Mouse (Mus musculus) neural tube, embryonic 10.5 days (tissue): Measurements from ENCODE around the gene Fth1.
A peak's percentile ranks its signal among the peaks of the same experiment; 100 is the strongest.

Experiments
- DNase-seq: peaks from one replicate; pipeline ENCODE4 v3.0.0-alpha.2; 2017; ENCODE audit warnings: low spot score; ENCODE audit errors: extremely low spot score

Gene Fth1

GRCm38 (mm10) chr19:9991304-9991703, 10.9 kb downstream of the Fth1 start:
- peak; percentile 81 for DNase-seq

GRCm38 (mm10) chr19:9992011-9992958, 11.9 kb downstream of the Fth1 start:
- no peak for DNase-seq

GRCm38 (mm10) chr19:9993036-9993656, 12.7 kb downstream of the Fth1 start:
- DNase-seq: peak; percentile 97

GRCm38 (mm10) chr19:9997204-9998062, 17.0 kb downstream of the Fth1 start:
- DNase-seq: no peak

- DNase-seq: no peak
Measured at GRCm38 (mm10) chr19:9998063-9998416, 17.6 kb downstream of the Fth1 start.

- DNase-seq: no peak
Measured at GRCm38 (mm10) chr19:9998736-9999486, 18.5 kb downstream of the Fth1 start.

GRCm38 (mm10) chr19:10000330-10000729, 19.9 kb downstream of the Fth1 start:
- no peak for DNase-seq

- no peak for DNase-seq
Measured at GRCm38 (mm10) chr19:10001206-10001969, 21.0 kb downstream of the Fth1 start, which contains the start of the genes Best1 and Rab3il1. Gene Best1, minus strand, starts transcription at chr19:10001633. Gene Rab3il1, plus strand, starts transcription at chr19:10001669.

GRCm38 (mm10) chr19:10003696-10004095, 23.3 kb downstream of the Fth1 start:
- no peak for DNase-seq

- no peak for DNase-seq
Measured at GRCm38 (mm10) chr19:10011408-10011807, 31.0 kb downstream of the Fth1 start.

- DNase-seq: peak; percentile 73
Measured at GRCm38 (mm10) chr19:10012827-10013278, 32.5 kb downstream of the Fth1 start.

- peak; percentile 58 for DNase-seq
Measured at GRCm38 (mm10) chr19:10013348-10013747, 33.0 kb downstream of the Fth1 start.

- DNase-seq: peak; percentile 73
Measured at GRCm38 (mm10) chr19:10013913-10014312, 33.5 kb downstream of the Fth1 start.

GRCm38 (mm10) chr19:10014824-10015223, 34.4 kb downstream of the Fth1 start:
- DNase-seq: no peak

- no peak for DNase-seq
Measured at GRCm38 (mm10) chr19:10015442-10015841, 35.0 kb downstream of the Fth1 start.

- DNase-seq: no peak
Measured at GRCm38 (mm10) chr19:10016151-10016550, 35.8 kb downstream of the Fth1 start.

- peak; percentile 91 for DNase-seq
Measured at GRCm38 (mm10) chr19:10017637-10018526, 37.5 kb downstream of the Fth1 start.

GRCm38 (mm10) chr19:10018527-10018818, 38.1 kb downstream of the Fth1 start:
- no peak for DNase-seq

GRCm38 (mm10) chr19:10019214-10019760, 38.9 kb downstream of the Fth1 start:
- no peak for DNase-seq
